Mouse (Mus musculus) CD4-positive naive resting alpha-beta T cell, adult 76 days (primary cell): Measurements from ENCODE around the gene Ifi27. TPM values are rescaled to one million over a fixed set of nuclear protein-coding genes. Genes with fewer than 3 reads are reported as not detected.

Experiments
- total RNA-seq: library from RNA; stranded (reverse); gene quantifications from one replicate; pipeline ENCODE4 v1.2.4, GENCODE M21; 2023

Ifi27 gene
- 125 TPM for total RNA-seq

DNA sequence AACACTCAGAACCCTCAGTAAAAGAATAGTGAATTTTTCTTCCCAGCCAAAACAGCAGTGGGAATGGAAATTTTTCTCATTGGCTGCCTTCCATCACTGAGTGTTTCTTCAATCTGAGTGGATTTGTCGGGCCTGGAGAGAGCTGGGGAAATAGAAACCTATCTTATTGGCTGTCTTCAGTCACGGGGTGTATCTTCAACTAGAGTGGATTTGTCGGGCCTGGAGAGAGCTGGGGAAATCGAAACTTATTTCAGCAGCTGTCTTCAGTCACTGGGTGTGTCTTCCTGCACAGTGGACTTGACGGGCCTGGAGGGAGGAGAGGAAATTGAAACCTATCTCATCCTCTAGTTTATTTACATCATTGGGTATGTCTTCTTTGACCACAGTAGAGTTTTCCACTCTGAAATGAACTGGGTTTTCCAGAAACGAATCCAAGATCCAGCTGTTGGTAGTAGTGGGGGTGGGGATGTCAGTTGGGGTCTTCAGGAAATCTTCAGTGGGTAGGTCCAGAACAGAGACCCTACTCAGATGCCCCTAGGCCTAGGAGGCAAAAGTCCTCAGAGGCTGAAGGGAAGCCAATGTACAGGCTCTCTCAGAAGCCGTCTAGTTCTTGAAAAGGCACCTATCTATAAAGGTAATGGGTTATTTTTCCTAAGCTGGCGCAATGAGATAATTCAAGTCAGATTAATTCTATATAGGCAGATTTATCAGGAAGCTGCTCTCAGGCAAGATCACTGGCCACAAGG is at the start of gene Ifi27:
Ifi27 (plus strand) TSS at position 226 of the 746 bp plus-strand sequence.

DNA sequence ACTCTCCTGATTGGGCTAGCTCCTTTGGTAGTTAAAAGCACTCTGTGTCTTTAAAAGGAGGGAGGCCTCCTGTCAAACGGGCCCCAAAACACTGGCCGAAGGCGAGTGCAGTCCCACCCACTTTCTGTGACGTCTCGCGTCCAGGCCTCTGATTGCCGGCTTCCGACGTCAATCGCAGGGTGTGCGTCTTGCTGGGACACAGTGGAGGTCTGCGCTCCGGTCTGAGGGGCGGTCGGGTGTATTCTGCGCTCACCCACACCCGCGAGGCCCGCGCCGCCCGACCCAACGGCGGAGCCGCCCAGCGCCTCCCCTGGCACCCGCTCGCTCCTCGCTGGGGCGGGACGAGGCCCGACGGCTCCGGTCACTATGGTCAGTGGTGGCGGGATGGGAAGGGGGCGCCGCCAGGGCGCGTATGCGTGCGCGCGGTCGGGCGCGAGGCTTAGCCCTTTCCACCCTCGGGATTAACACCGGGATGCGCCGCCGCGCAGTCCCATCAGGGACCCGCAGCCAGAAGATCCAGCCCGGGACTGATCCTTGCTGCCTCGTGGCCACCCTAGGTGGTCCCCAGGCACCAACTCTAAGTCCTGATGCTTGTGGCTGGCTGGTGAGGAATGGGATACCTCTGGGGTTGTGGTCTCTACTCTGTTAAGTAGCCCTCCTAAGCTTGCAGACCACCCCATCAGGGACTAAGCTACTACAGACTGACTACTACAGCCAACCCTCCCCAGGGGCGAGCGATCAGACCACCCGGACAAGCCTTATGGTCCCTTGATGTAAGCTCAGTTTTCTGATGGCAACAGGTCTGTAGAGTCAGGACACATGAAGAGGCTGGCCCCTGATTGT is 45.3 kb upstream of the Ifi27 start, which contains the start of gene Otub2:
Otub2 (plus strand) TSS at position 178 of the 843 bp plus-strand sequence.

DNA sequence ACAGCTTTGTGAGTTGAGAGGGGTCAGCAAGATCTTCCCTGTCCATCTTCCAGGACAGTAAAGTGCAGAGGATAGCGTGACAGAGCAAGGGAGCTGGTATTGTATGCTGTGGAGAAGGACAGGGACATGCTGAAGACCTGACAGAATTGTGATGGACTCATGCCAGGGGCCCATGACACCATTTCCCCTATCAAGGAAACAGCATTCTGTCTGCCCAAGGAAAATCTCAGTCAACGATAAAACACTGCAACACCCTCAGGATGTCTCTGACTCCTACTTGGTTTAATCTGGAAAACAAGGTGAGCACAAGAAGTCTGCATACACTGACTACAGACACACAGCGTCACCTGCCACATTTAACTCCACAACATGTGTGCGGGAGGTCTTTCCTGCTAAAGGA is 26.3 kb upstream of the Ifi27 start, which contains the start of gene 9330161L09Rik:
9330161L09Rik (minus strand) TSS at position 101 of the 400 bp plus-strand sequence.

DNA sequence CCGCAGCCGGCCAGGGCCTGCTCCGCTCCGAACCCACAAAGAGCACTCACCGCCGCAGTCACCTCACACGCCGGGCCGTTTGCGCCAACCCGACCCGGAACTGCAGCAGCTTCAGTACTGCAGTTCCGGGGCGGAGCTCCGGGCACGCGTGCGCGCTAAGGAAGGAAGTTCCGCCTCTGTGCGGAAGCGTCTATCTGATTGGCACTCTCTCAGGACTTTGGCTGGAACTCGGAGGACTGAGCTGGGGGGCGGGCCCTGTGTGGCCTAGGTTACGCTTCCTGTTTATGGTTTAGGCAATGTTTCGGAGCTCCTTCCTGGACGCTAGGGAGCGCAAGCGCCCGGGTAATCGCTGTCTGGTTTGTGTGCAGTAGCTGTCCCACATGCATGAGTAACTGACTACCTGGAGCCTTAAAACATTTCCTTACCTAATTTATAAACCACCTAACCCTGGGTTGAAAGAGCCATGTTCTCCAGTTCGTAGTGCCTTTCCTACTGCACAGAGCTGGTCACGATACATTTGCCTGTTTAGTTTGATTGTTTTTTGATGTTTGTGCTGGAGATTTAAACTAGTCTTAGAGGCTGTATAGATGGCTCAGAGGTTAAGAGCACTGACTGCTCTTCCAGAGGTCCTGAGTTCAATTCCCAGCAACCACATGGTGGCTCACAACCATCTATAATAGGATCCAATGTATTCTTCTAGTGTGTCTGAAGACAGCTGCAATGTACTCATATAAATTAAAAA is 8.1 kb upstream of the Ifi27 start, which contains the start of gene Ddx24:
Ddx24 (minus strand) TSS at position 102 of the 742 bp plus-strand sequence.

DNA sequence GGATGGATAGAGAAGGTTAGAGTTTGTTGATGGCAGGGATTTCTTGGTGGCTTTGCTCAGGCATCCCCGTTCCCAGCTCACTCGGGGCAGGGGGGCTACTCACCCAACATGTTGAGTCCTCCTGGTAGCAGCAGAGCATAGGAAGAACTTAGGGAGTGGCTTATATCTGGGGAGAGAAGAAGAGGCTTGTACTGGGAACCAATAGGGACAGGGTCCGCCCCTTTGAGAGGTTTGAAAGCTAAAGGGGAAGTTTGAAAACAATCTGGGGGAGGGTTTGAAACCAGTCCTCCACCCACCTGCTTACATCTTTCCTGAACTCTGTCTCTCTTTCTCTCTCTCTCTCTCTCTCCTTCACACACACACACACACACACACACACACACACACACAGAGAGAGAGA is 9.5 kb downstream of the Ifi27 start, which contains the start of gene Ifi27l2a:
Ifi27l2a (minus strand) TSS at position 157 of the 400 bp plus-strand sequence.

DNA sequence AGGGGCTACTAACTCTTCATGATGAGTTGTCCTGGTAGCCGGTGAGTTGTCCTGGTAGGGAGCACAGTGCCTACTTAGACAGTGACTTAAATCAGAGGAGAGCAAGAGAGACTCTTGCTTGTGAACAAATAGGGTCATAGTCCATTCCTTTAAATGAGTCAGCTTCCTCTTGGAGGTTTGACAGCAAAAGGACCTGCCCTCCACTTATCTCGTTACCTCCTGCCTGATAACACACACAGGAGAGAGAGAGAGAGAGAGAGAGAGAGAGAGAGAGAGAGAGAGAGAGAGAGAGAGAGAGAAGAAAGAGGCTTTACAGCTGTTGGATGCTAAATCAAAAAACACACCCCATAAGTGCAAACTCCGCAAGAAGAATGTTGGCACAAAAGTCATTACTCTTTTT is 23.1 kb downstream of the Ifi27 start, which contains the start of gene Ifi27l2b:
Ifi27l2b (minus strand) TSS at position 84 of the 400 bp plus-strand sequence.

Other genes with a start within 250 kb of the Ifi27 start
- gene Prima1, start 192.1 kb upstream of the Ifi27 start, total RNA-seq: not detected
- not detected for gene Fam181a, start 123.2 kb upstream of the Ifi27 start, total RNA-seq
- 4.5 TPM for gene Asb2, start 78.2 kb upstream of the Ifi27 start, total RNA-seq
- 2.4 TPM for gene Otub2, start 45.5 kb upstream of the Ifi27 start, total RNA-seq
- 13.2 TPM for gene 9330161L09Rik, start 26.4 kb upstream of the Ifi27 start, total RNA-seq
- gene Ddx24, start 8.4 kb upstream of the Ifi27 start, total RNA-seq: 236 TPM
- gene Ifi27l2a, start 9.5 kb downstream of the Ifi27 start, total RNA-seq: 214 TPM
- gene Ifi27l2b, start 23.0 kb downstream of the Ifi27 start, total RNA-seq: not detected
- not detected for gene Ppp4r4, start 98.1 kb downstream of the Ifi27 start, total RNA-seq
- not detected for gene Serpina10, start 197.2 kb downstream of the Ifi27 start, total RNA-seq
- not detected for gene Serpina6, start 223.0 kb downstream of the Ifi27 start, total RNA-seq
- gene Serpina16, start 241.9 kb downstream of the Ifi27 start, total RNA-seq: not detected